Mouse (Mus musculus) forebrain, embryonic 13.5 days (tissue): ENCODE measurements around the gene Erich6. TPM values are rescaled to one million over a fixed set of nuclear protein-coding genes. Genes with fewer than 3 reads are reported as not detected.
A peak's percentile ranks its signal among the peaks of the same experiment; 100 is the strongest.

Experiments
- ATAC-seq: fragments of 200-750 bp; cut with Nextera tagmentation; 2 replicates; pipeline ENCODE4 v1.8.0; 2017
- H3K27ac ChIP-seq: fragments of 300-500 bp; sonication (generic); 2 replicates; pipeline ENCODE4 v1.5.1; 2015; ENCODE audit warnings: inconsistent platforms, mild to moderate bottlenecking, moderate library complexity
- H3K27me3 ChIP-seq: fragments of 300-500 bp; sonication (generic); 2 replicates; pipeline ENCODE4 v1.6.1; 2015; ENCODE audit warnings: mild to moderate bottlenecking, inconsistent platforms
- H3K36me3 ChIP-seq: fragments of 300-500 bp; sonication (generic); 2 replicates; pipeline ENCODE4 v1.6.1; 2015; ENCODE audit warnings: mild to moderate bottlenecking, inconsistent platforms; ENCODE audit not compliant: poor library complexity, severe bottlenecking
- H3K4me1 ChIP-seq: fragments of 300-500 bp; sonication (generic); 2 replicates; pipeline ENCODE4 v1.6.1; 2015; ENCODE audit warnings: inconsistent platforms
- H3K4me2 ChIP-seq: fragments of 300-500 bp; sonication (generic); 2 replicates; pipeline ENCODE4 v1.6.1; 2015; ENCODE audit warnings: inconsistent platforms, mild to moderate bottlenecking, moderate library complexity
- H3K4me3 ChIP-seq: fragments of 300-500 bp; sonication (generic); 2 replicates; pipeline ENCODE4 v1.5.1; 2015; ENCODE audit warnings: mild to moderate bottlenecking, inconsistent platforms
- H3K9ac ChIP-seq: fragments of 300-500 bp; sonication (generic); 2 replicates; pipeline ENCODE4 v1.6.1; 2015; ENCODE audit warnings: mild to moderate bottlenecking, inconsistent platforms
- H3K9me3 ChIP-seq: fragments of 300-500 bp; sonication (generic); replicated peaks from 2 replicates; pipeline ENCODE4 v1.6.1; 2016; ENCODE audit warnings: inconsistent platforms
- whole genome bisulfite sequencing: fragments of 180-500 bp; shearing (Covaris S2); methylation state at CpG from one replicate; pipeline ENCODE4 v1.1.7; 2015; 5-methylcytosine and 5-hydroxymethylcytosine counted together
- polyA plus RNA-seq: library from polyadenylated mRNA; unstranded; fragments of >200 nt; fragmentation: Nextera tagmentation; extraction: Ambion mirVana; gene quantifications from 2 replicates; pipeline ENCODE4 v1.2.1, GENCODE M21; 2015

Erich6 gene
- polyA plus RNA-seq, 1 experiment from 2014 or later = 0.09 TPM

GRCm38 (mm10) chr3:58672481-58673183, 35.6 kb upstream of the Erich6 start:
- no peaks in the 10 kb centered on the region for H3K9me3 ChIP-seq
- no peak overlapping the region for H3K27ac ChIP-seq
- peaks cover 12% of the 10 kb centered on the region for H3K36me3 ChIP-seq
- no peak overlapping the region for H3K4me3 ChIP-seq
- no peak for ATAC-seq
- H3K4me1 ChIP-seq = no peaks in the 10 kb centered on the region
- H3K9ac ChIP-seq = no peak overlapping the region
- WGBS = 83% methylated on average over 4 of the region's 4 CpGs
- no peak overlapping the region for H3K4me2 ChIP-seq
- no peaks in the 10 kb centered on the region for H3K27me3 ChIP-seq

GRCm38 (mm10) chr3:58671616-58672250, 34.7 kb upstream of the Erich6 start:
- Histone ChIP-seq H3K27me3 (no peaks in the 10 kb centered on the region), H3K9me3 (no peaks in the 10 kb centered on the region), H3K4me1 (no peaks in the 10 kb centered on the region), H3K27ac (no peak overlapping the region), H3K4me2 (no peak overlapping the region), H3K36me3 (peaks cover 12% of the 10 kb centered on the region), H3K9ac (no peak overlapping the region), H3K4me3 (no peak overlapping the region)
- WGBS = 75% methylated on average over 6 of the region's 6 CpGs
- ATAC-seq = no peak

GRCm38 (mm10) chr3:58663970-58664369, 27.0 kb upstream of the Erich6 start:
- no peaks in the 10 kb centered on the region for H3K27me3 ChIP-seq
- no peak overlapping the region for H3K4me3 ChIP-seq
- no peak overlapping the region for H3K27ac ChIP-seq
- H3K9me3 ChIP-seq = no peaks in the 10 kb centered on the region; the same call in 1 of the 2 replicates
- no peak for ATAC-seq
- H3K9ac ChIP-seq = no peak overlapping the region
- H3K4me2 ChIP-seq = no peak overlapping the region
- H3K36me3 ChIP-seq = no peaks in the 10 kb centered on the region
- H3K4me1 ChIP-seq = no peaks in the 10 kb centered on the region
- WGBS = 88% methylated on average over 7 of the region's 7 CpGs

GRCm38 (mm10) chr3:58660636-58661035, 23.6 kb upstream of the Erich6 start:
- ATAC-seq = no peak
- Histone ChIP-seq H3K9me3 (no peaks in the 10 kb centered on the region; the same call in 1 of the 2 replicates), H3K9ac (no peak overlapping the region), H3K4me1 (no peaks in the 10 kb centered on the region), H3K27me3 (no peaks in the 10 kb centered on the region), H3K4me3 (no peak overlapping the region), H3K36me3 (no peaks in the 10 kb centered on the region), H3K27ac (no peak overlapping the region), H3K4me2 (no peak overlapping the region)
- WGBS = 87% methylated on average over 4 of the region's 4 CpGs

- H3K4me2 ChIP-seq = no peak overlapping the region
- no peak overlapping the region for H3K9ac ChIP-seq
- 30% methylated on average over 2 of the region's 2 CpGs for WGBS
- ATAC-seq = no peak
- H3K9me3 ChIP-seq = no peaks in the 10 kb centered on the region
- H3K36me3 ChIP-seq = no peaks in the 10 kb centered on the region
- no peak overlapping the region for H3K4me3 ChIP-seq
- H3K27ac ChIP-seq = no peak overlapping the region
- no peaks in the 10 kb centered on the region for H3K27me3 ChIP-seq
- no peaks in the 10 kb centered on the region for H3K4me1 ChIP-seq
Measured at GRCm38 (mm10) chr3:58657356-58657755, 20.3 kb upstream of the Erich6 start.

- H3K4me1 ChIP-seq = no peaks in the 10 kb centered on the region
- no peaks in the 10 kb centered on the region for H3K27me3 ChIP-seq
- WGBS = 59% methylated on average over 17 of the region's 17 CpGs
- no peak overlapping the region for H3K9ac ChIP-seq
- H3K4me2 ChIP-seq = no peak overlapping the region
- no peak overlapping the region for H3K27ac ChIP-seq
- no peaks in the 10 kb centered on the region for H3K9me3 ChIP-seq
- no peaks in the 10 kb centered on the region for H3K36me3 ChIP-seq
- ATAC-seq = peak; percentile 83
- no peak overlapping the region for H3K4me3 ChIP-seq
Measured at GRCm38 (mm10) chr3:58655362-58656130, 18.5 kb upstream of the Erich6 start.

- Histone ChIP-seq H3K9ac (no peak overlapping the region), H3K36me3 (no peaks in the 10 kb centered on the region), H3K4me2 (no peak overlapping the region), H3K4me1 (no peaks in the 10 kb centered on the region), H3K4me3 (no peak overlapping the region), H3K27ac (no peak overlapping the region), H3K27me3 (no peaks in the 10 kb centered on the region), H3K9me3 (no peaks in the 10 kb centered on the region)
- no peak for ATAC-seq
- WGBS = 61% methylated on average over 5 of the region's 5 CpGs
Measured at GRCm38 (mm10) chr3:58653907-58654306, 16.9 kb upstream of the Erich6 start.

- no peaks in the 10 kb centered on the region for H3K36me3 ChIP-seq
- ATAC-seq = no peak
- WGBS = 85% methylated on average over 4 of the region's 4 CpGs
Measured at GRCm38 (mm10) chr3:58650328-58650727, 13.3 kb upstream of the Erich6 start.

GRCm38 (mm10) chr3:58647179-58647578, 10.2 kb upstream of the Erich6 start:
- H3K4me1 ChIP-seq = no peaks in the 10 kb centered on the region
- no peak for ATAC-seq
- no peak overlapping the region for H3K9ac ChIP-seq
- H3K27me3 ChIP-seq = no peaks in the 10 kb centered on the region
- no peak overlapping the region for H3K4me3 ChIP-seq
- no peaks in the 10 kb centered on the region for H3K9me3 ChIP-seq
- no peak overlapping the region for H3K4me2 ChIP-seq
- WGBS = 90% methylated on average over 2 of the region's 2 CpGs
- H3K36me3 ChIP-seq = no peaks in the 10 kb centered on the region
- no peak overlapping the region for H3K27ac ChIP-seq

More at GRCm38 (mm10) chr3:58650328-58650727, 13.3 kb upstream of the Erich6 start:
- H3K9me3 ChIP-seq = no peaks in the 10 kb centered on the region
- H3K27me3 ChIP-seq = no peaks in the 10 kb centered on the region
- H3K9ac ChIP-seq = no peak overlapping the region
- H3K27ac ChIP-seq = no peak overlapping the region
- no peaks in the 10 kb centered on the region for H3K4me1 ChIP-seq
- no peak overlapping the region for H3K4me2 ChIP-seq
- no peak overlapping the region for H3K4me3 ChIP-seq

- WGBS = 88% methylated on average over 4 of the region's 4 CpGs
- Histone ChIP-seq H3K36me3 (no peaks in the 10 kb centered on the region), H3K9ac (no peak overlapping the region), H3K27me3 (no peaks in the 10 kb centered on the region), H3K9me3 (no peaks in the 10 kb centered on the region), H3K4me2 (no peak overlapping the region), H3K4me3 (no peak overlapping the region), H3K27ac (no peak overlapping the region), H3K4me1 (no peaks in the 10 kb centered on the region)
- ATAC-seq = no peak
Measured at GRCm38 (mm10) chr3:58646180-58646579, 9.2 kb upstream of the Erich6 start.

- Histone ChIP-seq H3K4me3 (no peak overlapping the region), H3K9ac (no peak overlapping the region), H3K36me3 (no peaks in the 10 kb centered on the region), H3K9me3 (no peaks in the 10 kb centered on the region), H3K27ac (no peak overlapping the region), H3K27me3 (no peaks in the 10 kb centered on the region), H3K4me1 (peaks cover 8% of the 10 kb centered on the region), H3K4me2 (no peak overlapping the region)
- ATAC-seq = no peak
- WGBS = 91% methylated on average over 2 of the region's 2 CpGs
Measured at GRCm38 (mm10) chr3:58631693-58632092, 5.3 kb downstream of the Erich6 start.

- H3K9ac ChIP-seq = no peak overlapping the region
- H3K27me3 ChIP-seq = no peaks in the 10 kb centered on the region
- no peak overlapping the region for H3K27ac ChIP-seq
- no peak overlapping the region for H3K4me2 ChIP-seq
- H3K9me3 ChIP-seq = no peaks in the 10 kb centered on the region
- no peaks in the 10 kb centered on the region for H3K4me1 ChIP-seq
- no peak for ATAC-seq
- H3K4me3 ChIP-seq = no peak overlapping the region
- H3K36me3 ChIP-seq = no peaks in the 10 kb centered on the region
- 89% methylated on average over 4 of the region's 4 CpGs for WGBS
Measured at GRCm38 (mm10) chr3:58624981-58625380, 12.0 kb downstream of the Erich6 start.
